Mouse (Mus musculus) forebrain, embryonic 16.5 days (tissue): Measurements from ENCODE around the gene Cpne6. TPM values are rescaled to one million over a fixed set of nuclear protein-coding genes. Genes with fewer than 3 reads are reported as not detected.

Experiments
- ATAC-seq: fragments of 200-750 bp; cut with Nextera tagmentation; 2 replicates; pipeline ENCODE4 v1.8.0; 2017; ENCODE audit warnings: mild to moderate bottlenecking, moderate library complexity
- H3K27ac ChIP-seq: fragments of 300-500 bp; sonication (generic); 2 replicates; pipeline ENCODE4 v1.5.1; 2014; ENCODE audit warnings: low read length, control low read depth
- H3K27me3 ChIP-seq: fragments of 300-500 bp; sonication (generic); replicated peaks from 2 replicates; pipeline ENCODE4 v1.6.1; 2014; ENCODE audit warnings: low read length; ENCODE audit not compliant: control insufficient read depth, insufficient read depth
- H3K36me3 ChIP-seq: fragments of 300-500 bp; sonication (generic); 2 replicates; pipeline ENCODE4 v1.6.1; 2014; ENCODE audit not compliant: control insufficient read depth, insufficient read depth
- H3K4me1 ChIP-seq: fragments of 300-500 bp; sonication (generic); replicated peaks from 2 replicates; pipeline ENCODE4 v1.6.1; 2014; ENCODE audit warnings: low read length; ENCODE audit not compliant: control insufficient read depth, insufficient read depth
- H3K4me2 ChIP-seq: fragments of 300-500 bp; sonication (generic); 2 replicates; pipeline ENCODE4 v1.6.1; 2014; ENCODE audit warnings: mild to moderate bottlenecking, low read length, control low read depth
- H3K4me3 ChIP-seq: fragments of 300-500 bp; sonication (generic); replicated peaks from 2 replicates; pipeline ENCODE4 v1.5.1; 2014; ENCODE audit warnings: mild to moderate bottlenecking, low read length, control low read depth
- H3K9ac ChIP-seq: fragments of 300-500 bp; sonication (generic); replicated peaks from 2 replicates; pipeline ENCODE4 v1.6.1; 2014; ENCODE audit warnings: low read depth, low read length, control low read depth
- H3K9me3 ChIP-seq: fragments of 300-500 bp; sonication (generic); 2 replicates; pipeline ENCODE4 v1.6.1; 2016; ENCODE audit warnings: low read length; ENCODE audit not compliant: control insufficient read depth
- WGBS: fragments of 180-500 bp; shearing (Covaris S2); extraction: QIAGEN DNeasy Blood & Tissue Kit; methylation state at CpG from one replicate; pipeline ENCODE4 v1.1.7; 2014; 5-methylcytosine and 5-hydroxymethylcytosine counted together
- polyA plus RNA-seq: library from polyadenylated mRNA; unstranded; fragments of >200 nt; fragmentation: Nextera tagmentation; extraction: Ambion mirVana; gene quantifications from 2 replicates; pipeline ENCODE4 v1.2.1, GENCODE M21; 2015

Gene Cpne6
- 9.9 and 18.0 TPM in 2 replicates for polyA plus RNA-seq

DNA sequence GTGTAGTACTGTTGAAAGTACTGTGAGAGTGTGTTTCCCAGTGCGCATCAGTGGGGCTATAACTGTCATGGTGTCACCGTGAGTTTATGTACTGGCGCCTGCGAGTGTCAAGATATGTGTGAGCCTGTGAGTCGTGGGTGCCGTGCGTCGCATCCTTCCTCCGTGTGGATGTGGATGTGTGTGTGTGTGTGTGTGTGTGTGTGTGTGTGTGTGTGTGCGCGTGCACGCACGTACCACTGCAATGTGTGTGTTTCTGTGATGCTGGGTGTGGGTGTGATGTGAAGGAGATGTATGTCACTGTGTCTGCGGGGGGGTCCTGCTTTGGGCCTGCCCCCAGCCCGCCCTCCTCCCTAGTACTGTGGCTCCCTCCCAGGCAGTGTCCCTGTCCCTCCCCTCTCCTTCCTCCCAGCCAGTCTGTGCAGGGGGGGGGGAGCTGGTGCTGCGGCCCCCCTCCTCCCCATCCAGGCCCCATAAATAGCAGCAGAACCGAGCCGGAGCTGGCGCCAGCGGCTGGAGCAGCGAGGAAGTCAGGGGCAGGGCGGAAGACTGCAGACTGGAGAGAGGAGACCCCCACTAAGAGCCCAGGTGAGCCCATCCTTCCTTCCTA, at the start of gene Cpne6:
TSS of gene Cpne6 (plus strand) at position 321 of the 607 bp plus-strand sequence.
- H3K27ac ChIP-seq, result no peak within 1 kb of the TSS
- WGBS, result 68% methylated on average over 19 of the region's 22 CpGs
- 0 out of 2 replicates have a peak, but pooled peaks have one; percentile 23 for ATAC-seq
- H3K9me3 ChIP-seq, result no peaks in the 10 kb centered on the region
- no peaks in the 10 kb centered on the region for H3K36me3 ChIP-seq
- H3K4me2 ChIP-seq, result no peak within 1 kb of the TSS
- H3K9ac ChIP-seq, result no peak within 1 kb of the TSS; the same call in 1 of the 2 replicates
- H3K4me1 ChIP-seq, result peaks cover 8% of the 10 kb centered on the region; the same call in 1 of the 2 replicates
- H3K27me3 ChIP-seq, result no peaks in the 10 kb centered on the region
- no peak within 1 kb of the TSS for H3K4me3 ChIP-seq

DNA sequence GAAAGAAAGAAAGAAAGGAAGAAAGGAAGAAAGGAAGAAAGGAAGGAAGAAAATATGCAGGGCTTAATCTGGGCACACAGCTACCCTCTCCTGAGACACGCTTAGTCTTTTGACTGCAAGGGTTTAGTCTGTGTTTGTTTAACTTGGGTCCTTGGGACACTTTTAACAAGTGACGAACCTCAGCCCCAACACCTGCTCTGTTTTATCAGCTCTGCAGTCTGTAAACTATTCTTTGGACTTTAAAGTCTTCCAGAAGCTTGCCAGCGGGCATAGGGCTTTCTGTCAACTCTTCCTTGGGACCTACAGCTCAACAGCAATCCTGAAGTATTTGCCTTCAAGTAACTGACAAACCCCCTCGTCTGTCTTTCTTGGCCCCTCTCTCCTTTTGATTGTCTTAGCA, 48.5 kb upstream of the Cpne6 start:
- H3K27ac ChIP-seq, result no peak overlapping the region
- no peak for ATAC-seq
- H3K4me2 ChIP-seq, result no peak overlapping the region
- no peaks in the 10 kb centered on the region for H3K36me3 ChIP-seq
- H3K27me3 ChIP-seq, result 0 out of 2 replicates have a peak, but pooled peaks cover 2% of the 10 kb centered on the region
- H3K4me1 ChIP-seq, result 0 out of 2 replicates have a peak, but pooled peaks cover 6% of the 10 kb centered on the region
- no peaks in the 10 kb centered on the region for H3K9me3 ChIP-seq
- 64% methylated on average over 4 of the region's 4 CpGs for WGBS
- no peak overlapping the region for H3K9ac ChIP-seq
- no peak overlapping the region for H3K4me3 ChIP-seq

DNA sequence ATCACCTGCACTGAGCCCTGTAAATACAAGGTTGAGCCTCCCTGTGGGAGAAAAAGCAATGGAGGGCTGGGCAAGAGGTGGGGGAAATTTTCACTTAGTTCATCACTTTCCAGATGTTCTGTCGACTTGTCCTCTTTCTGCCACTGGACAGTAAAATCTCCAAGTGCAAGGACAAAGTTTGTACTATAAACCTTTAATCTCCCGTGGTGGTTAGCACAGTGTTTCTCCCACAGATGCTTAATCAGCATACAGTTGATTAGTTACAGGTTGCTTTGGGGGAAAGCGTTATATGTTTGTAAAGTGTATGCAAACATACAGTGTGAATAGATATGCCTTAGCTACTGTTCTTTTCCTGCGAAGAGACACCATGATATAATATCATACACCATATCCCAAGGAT, 43.8 kb upstream of the Cpne6 start:
- WGBS, result 86% methylated on average over 4 of the region's 4 CpGs
- H3K27ac ChIP-seq, result no peak overlapping the region

DNA sequence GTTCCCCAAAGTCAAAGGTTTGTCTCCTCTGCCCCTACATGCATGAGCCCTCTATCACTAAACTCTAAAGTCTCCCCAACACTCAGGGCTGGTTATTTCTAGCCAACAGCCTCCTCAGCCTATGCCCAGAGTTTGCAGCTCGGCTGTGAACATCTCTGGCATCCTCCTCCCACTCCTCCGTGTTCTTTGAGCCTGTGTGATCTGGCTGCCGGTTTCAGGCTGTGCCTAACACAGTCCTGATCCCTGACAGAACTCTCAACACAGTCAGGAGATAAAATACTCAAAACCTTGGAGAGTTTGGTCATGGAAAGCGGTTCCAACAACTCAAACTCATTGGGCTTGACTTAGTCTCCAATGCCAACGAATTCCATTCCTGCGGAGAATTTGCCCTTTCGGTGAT, 43.1 kb upstream of the Cpne6 start:
- H3K27me3 ChIP-seq, result no peaks in the 10 kb centered on the region
- H3K36me3 ChIP-seq, result no peaks in the 10 kb centered on the region
- no peak overlapping the region for H3K4me3 ChIP-seq
- H3K4me1 ChIP-seq, result no peaks in the 10 kb centered on the region
- no peak overlapping the region for H3K9ac ChIP-seq
- no peak overlapping the region for H3K27ac ChIP-seq
- H3K9me3 ChIP-seq, result no peaks in the 10 kb centered on the region
- no peak for ATAC-seq
- 75% methylated on average over 7 of the region's 7 CpGs for WGBS
- H3K4me2 ChIP-seq, result no peak overlapping the region

More for the DNA sequence above, 43.8 kb upstream of the Cpne6 start:
- H3K4me3 ChIP-seq, result no peak overlapping the region
- no peaks in the 10 kb centered on the region for H3K4me1 ChIP-seq
- H3K27me3 ChIP-seq, result no peaks in the 10 kb centered on the region
- no peaks in the 10 kb centered on the region for H3K36me3 ChIP-seq
- no peak overlapping the region for H3K9ac ChIP-seq
- H3K9me3 ChIP-seq, result no peaks in the 10 kb centered on the region
- no peak for ATAC-seq
- H3K4me2 ChIP-seq, result no peak overlapping the region

DNA sequence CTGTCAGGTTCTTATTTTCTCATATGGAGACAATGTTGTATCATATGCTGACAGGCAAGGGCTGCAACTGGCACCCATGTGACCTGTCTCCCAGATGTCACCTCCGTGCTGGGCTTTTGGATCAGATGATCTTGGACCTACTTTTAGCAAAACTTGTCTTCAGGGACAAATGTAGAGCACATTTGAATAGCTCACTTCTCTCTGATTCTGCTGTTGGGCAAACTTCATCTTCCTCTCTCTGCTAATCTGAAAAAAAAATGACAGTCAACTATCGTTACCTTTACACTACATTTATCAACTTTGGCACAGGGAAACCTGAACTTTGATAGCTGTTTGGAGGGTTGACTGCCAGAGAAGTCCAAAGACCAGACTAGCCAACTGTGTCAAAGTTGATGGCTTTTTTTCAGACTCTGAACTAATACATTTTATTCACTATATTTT, 41.9 kb upstream of the Cpne6 start:
- WGBS, result 94% methylated on average over 2 of the region's 2 CpGs

DNA sequence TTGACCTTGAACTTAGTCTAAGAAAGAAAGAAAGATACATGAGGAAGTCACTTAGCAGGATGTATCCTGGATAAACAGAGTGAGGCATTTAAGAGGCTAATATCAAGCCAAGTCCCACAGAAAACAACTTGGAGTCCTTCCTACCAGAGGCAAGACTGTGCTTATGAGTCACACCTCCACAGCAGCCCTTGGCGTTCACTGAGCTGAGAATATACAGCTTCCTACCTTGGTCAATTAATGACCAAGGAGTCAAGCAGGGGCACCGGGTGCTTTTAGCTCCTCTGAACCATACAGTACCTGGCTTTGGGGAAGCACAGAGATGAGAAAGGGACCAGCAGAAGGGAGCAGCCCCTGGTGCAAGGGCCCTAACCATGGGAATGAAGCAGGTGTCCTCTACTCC, 41.2 kb upstream of the Cpne6 start:
- Histone ChIP-seq H3K27me3 (no peaks in the 10 kb centered on the region), H3K27ac (no peak overlapping the region), H3K4me1 (no peaks in the 10 kb centered on the region), H3K4me2 (no peak overlapping the region), H3K9ac (no peak overlapping the region), H3K4me3 (no peak overlapping the region), H3K36me3 (no peaks in the 10 kb centered on the region), H3K9me3 (no peaks in the 10 kb centered on the region)
- ATAC-seq, result no peak
- WGBS, result 91% methylated on average over 2 of the region's 2 CpGs

More for the DNA sequence above, 41.9 kb upstream of the Cpne6 start:
- Histone ChIP-seq H3K4me2 (no peak overlapping the region), H3K4me1 (no peaks in the 10 kb centered on the region), H3K4me3 (no peak overlapping the region), H3K36me3 (no peaks in the 10 kb centered on the region), H3K9me3 (no peaks in the 10 kb centered on the region), H3K27me3 (no peaks in the 10 kb centered on the region), H3K9ac (no peak overlapping the region), H3K27ac (no peak overlapping the region)
- ATAC-seq, result no peak

DNA sequence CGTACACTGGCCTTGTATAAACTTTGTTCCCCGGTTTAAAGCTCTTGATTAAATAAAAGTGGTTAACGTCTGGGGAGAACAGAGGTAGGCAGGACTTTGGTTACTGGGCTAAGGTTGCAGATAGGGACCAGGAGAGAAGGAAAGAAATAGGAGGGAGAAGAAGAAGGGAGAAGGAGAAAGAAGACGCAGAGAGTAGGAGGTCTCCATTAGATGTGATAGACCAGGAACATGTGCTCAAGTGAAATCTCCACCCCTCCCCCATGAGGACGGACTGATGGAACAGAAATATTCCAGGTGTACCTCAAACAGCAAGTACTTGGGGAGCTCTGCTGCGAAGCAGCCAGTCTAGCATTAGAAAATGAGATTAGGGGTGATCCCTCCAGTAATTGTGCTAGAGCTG, 40.4 kb upstream of the Cpne6 start:
- no peaks in the 10 kb centered on the region for H3K36me3 ChIP-seq
- no peaks in the 10 kb centered on the region for H3K9me3 ChIP-seq
- no peak overlapping the region for H3K27ac ChIP-seq
- no peak overlapping the region for H3K4me3 ChIP-seq
- H3K4me2 ChIP-seq, result no peak overlapping the region
- no peaks in the 10 kb centered on the region for H3K27me3 ChIP-seq
- no peaks in the 10 kb centered on the region for H3K4me1 ChIP-seq
- WGBS, result 83% methylated on average over 6 of the region's 6 CpGs
- ATAC-seq, result no peak
- no peak overlapping the region for H3K9ac ChIP-seq

DNA sequence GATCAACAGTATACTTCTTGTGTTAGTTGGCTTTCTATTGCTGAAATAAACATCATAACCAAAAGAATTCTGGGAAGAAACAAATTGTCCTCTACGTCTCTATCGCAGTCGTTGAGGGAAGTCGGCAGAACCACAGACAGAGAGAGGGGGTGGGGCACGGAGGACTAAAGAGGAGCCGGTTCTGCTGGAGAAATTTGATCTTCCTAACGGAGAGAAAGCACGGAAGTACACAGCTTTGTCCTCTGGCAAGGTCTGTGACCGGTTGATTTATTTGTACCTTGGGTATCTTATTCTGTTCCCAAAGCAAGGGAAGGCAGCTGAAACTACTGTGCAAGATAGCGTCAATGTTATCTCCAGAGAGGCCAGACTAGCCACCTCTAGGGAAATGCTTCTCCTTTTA, 39.4 kb upstream of the Cpne6 start:
- H3K4me1 ChIP-seq, result no peaks in the 10 kb centered on the region
- no peak overlapping the region for H3K4me2 ChIP-seq
- H3K9ac ChIP-seq, result no peak overlapping the region
- H3K4me3 ChIP-seq, result no peak overlapping the region
- WGBS, result 26% methylated on average over 10 of the region's 10 CpGs
- H3K9me3 ChIP-seq, result no peaks in the 10 kb centered on the region
- ATAC-seq, result no peak
- no peaks in the 10 kb centered on the region for H3K27me3 ChIP-seq
- no peaks in the 10 kb centered on the region for H3K36me3 ChIP-seq
- H3K27ac ChIP-seq, result no peak overlapping the region

DNA sequence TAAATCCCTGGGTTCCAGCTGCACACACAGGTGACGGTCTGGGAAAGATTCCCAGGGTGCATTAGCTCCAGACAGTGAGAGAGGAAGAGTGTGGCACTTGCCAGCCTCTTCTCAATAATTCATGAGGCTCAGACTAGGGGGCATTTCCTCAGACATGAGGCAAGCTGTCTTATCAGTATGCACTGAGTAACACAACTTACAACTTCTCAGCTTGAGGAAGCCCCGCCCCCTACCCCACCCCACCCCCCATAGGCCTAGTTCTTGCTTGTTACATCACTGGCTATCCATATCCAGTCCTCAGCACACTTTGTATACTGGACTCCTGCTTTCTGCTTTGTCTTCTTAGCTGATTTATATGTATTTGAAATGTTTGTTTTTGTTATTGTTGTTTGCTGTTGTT, 34.6 kb upstream of the Cpne6 start:
- Histone ChIP-seq H3K9me3 (no peaks in the 10 kb centered on the region), H3K4me3 (no peak overlapping the region), H3K4me2 (no peak overlapping the region), H3K27ac (no peak overlapping the region), H3K27me3 (no peaks in the 10 kb centered on the region), H3K4me1 (no peaks in the 10 kb centered on the region), H3K9ac (no peak overlapping the region), H3K36me3 (no peaks in the 10 kb centered on the region)
- ATAC-seq, result no peak
- WGBS, result 54% methylated on average over 2 of the region's 2 CpGs

DNA sequence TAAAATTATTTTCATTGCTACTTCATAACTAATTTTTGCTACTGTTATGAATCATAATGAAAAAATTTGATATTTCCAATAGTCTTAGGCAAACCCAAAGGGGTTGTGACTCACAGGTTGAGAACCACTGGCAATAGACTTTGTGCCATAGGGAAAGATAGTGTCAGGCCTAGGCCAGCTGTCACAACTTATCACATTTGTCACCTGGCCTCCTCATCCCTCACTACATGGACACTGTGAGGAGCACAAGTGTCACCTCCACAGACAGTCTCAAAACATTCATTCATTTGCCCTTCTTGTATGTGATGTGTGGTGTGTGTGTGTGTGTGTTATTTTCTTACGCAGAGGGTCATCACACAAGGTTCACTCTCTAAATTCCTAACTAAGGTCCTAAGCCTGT, 32.8 kb upstream of the Cpne6 start:
- no peaks in the 10 kb centered on the region for H3K4me1 ChIP-seq

More for the DNA sequence above, 32.8 kb upstream of the Cpne6 start:
- no peak overlapping the region for H3K27ac ChIP-seq
- H3K27me3 ChIP-seq, result no peaks in the 10 kb centered on the region
- no peak overlapping the region for H3K4me3 ChIP-seq
- H3K36me3 ChIP-seq, result no peaks in the 10 kb centered on the region
- 100% methylated on average over 1 of the region's 1 CpGs for WGBS
- no peak for ATAC-seq
- H3K9ac ChIP-seq, result no peak overlapping the region
- H3K9me3 ChIP-seq, result no peaks in the 10 kb centered on the region
- H3K4me2 ChIP-seq, result no peak overlapping the region
